Mouse (Mus musculus) testis, postnatal 10 days (tissue): ENCODE measurements around the gene Klk1b22.
"Not testable (repeated sequence)": the region's sequence is repeated elsewhere in the genome, so short reads cannot be mapped to it uniquely, and the experiment has no call there.

ENCODE experiments used
- DNase-seq: peaks from one replicate; pipeline ENCODE4 v3.0.0; 2021; ENCODE audit warnings: low spot score

Klk1b22 gene

GRCm38 (mm10) chr7:44112373-44112772 is at the start of gene Klk1b22:
Gene Klk1b22 (plus strand): TSS chr7:44112673.
- DNase-seq: no peak

GRCm38 (mm10) chr7:44072117-44072516 is 40.4 kb upstream of the Klk1b22 start:
- no peak for DNase-seq

GRCm38 (mm10) chr7:44077703-44078102 is 34.8 kb upstream of the Klk1b22 start:
- no peak for DNase-seq

- no peak for DNase-seq
These were observed 16.4 kb upstream of the Klk1b22 start for GRCm38 (mm10) chr7:44096111-44096510.

- not testable (repeated sequence) for DNase-seq
These were observed 10.4 kb upstream of the Klk1b22 start, which contains the start of gene Klk1b21 for GRCm38 (mm10) chr7:44102028-44102427. Gene Klk1b21 (plus strand): TSS chr7:44102328.

- no peak for DNase-seq
These were observed 11.0 kb downstream of the Klk1b22 start for GRCm38 (mm10) chr7:44123445-44123844.

- DNase-seq: no peak
These were observed 24.0 kb downstream of the Klk1b22 start, which contains the start of gene Klk1b16 for GRCm38 (mm10) chr7:44136467-44136866. Gene Klk1b16 (plus strand): TSS chr7:44136767.
